Mouse (Mus musculus): ENCODE results near the gene Ccdc163.
"Not testable (repeated sequence)": the region's sequence is repeated elsewhere in the genome, so short reads cannot be mapped to it uniquely, and the experiment has no call there.

The Ccdc163 gene

GRCm38 (mm10) chr4:116708201-116708764 lies at the start of gene Ccdc163, which contains the start of gene Mmachc:
Gene Ccdc163 (plus strand): TSS chr4:116708509.
Gene Mmachc (minus strand): TSS chr4:116708406.
- in situ Hi-C loops (cut with MboI, MseI), result no loop called here

- in situ Hi-C loops (cut with MboI, MseI), result no loop called here
Observed at GRCm38 (mm10) chr4:116659474-116659873, 48.8 kb upstream of the Ccdc163 start.

DNA sequence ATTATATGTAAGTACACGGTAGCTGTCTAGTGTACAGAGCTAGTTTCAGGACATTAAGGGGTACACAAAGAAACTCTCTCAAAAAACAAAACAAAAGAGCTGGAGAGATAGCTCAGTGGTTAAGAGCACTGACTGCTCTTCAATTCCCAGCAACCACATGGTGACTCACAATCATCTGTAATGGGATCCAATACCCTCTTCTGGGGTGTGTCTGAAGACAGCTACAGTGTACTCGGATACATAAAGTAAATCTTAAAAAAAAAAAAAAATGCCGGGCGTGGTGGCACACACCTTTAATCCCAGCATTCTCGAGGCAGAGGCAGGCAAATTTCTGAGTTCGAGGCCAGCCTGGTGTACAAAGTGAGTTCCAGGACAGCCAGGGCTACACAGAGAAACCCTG lies 48.4 kb upstream of the Ccdc163 start:
- in situ Hi-C loops (cut with MboI, MseI), result not testable (repeated sequence)

DNA sequence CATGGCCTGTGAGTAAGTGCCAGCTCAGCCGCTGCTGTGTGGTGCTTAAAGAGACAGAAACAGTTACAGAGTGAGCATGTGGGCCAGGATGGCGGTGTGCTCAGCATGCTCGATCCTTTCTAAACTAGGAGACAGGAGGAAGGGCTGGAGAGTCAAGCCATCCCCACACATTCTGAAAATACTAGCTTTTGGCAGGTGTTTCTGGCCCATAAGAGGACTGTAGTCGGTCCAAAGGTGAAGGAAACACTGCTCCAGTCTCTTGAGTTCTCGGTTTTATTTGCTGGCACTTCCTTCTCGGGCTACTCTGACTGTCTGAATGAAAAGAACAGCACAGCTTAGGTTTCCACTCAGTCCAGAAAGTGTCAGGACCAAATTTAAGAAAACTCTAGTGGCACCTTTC lies 47.5 kb upstream of the Ccdc163 start:
- in situ Hi-C loops (cut with MboI, MseI), result no loop called here

GRCm38 (mm10) chr4:116661998-116662397 lies 46.3 kb upstream of the Ccdc163 start:
- in situ Hi-C loops (cut with MboI, MseI), result no loop called here

GRCm38 (mm10) chr4:116666625-116667024 lies 41.7 kb upstream of the Ccdc163 start:
- in situ Hi-C loops (cut with MboI, MseI), result no loop called here

DNA sequence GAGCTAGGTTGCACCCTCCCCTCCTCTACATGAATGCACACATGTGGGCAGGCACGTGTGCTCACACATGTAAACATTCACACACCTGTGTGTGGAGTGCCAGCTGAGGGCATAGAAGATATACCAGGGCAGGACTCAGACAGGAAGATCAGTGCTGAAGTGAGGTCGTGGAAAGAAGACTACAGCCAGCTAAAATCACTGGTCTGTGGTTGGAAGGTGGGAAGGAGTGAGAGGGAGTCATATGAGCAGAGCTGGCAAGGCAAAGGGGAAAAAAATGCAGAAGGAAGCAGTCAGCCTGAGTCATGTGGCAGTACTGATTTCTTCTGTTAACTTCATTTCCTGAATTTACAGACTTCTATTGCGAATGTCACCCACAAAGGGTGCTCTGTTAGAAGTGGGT lies 40.2 kb upstream of the Ccdc163 start:
- in situ Hi-C loops (cut with MboI, MseI), result no loop called here

DNA sequence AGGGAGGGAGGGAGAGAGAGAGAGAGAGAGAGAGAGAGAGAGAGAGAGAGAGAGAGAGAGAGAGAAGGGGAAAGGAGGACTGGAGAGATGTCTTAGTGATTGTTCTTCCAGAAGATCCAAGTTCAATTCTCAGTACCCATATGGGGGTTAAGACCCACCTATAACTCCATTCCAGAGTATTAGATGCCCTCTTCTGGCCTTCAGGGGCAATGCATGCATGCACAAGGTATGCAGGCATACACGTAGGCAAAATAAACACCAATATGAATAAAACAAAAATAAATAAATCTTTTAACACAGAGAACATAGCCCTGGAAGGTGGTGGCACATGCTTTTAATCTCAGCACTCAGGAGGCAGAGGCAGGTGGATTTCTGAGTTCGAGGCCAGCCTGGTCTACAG lies 39.0 kb upstream of the Ccdc163 start:
- in situ Hi-C loops (cut with MboI, MseI), result no loop called here

DNA sequence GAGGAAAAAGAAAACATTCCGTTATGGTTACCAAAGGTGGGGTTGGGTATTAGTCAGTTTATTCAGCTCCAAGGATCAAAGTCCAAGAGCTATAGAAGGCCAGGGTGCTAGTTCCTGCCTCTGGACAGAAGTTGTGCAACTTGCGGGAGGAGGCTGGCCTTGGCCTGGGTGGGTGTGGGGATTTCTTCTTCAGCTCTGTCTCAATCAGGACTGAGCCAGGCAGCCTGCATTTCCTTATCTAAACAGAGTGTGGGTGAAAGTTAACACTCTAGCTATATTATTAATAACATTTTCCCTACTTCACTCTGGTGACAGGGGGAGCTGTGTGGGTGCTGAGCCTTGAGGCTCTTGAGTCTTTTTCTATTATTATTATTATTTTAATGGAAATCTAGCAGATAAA lies 35.5 kb upstream of the Ccdc163 start:
- in situ Hi-C loops (cut with MboI, MseI), result no loop called here

GRCm38 (mm10) chr4:116674761-116675160 lies 33.5 kb upstream of the Ccdc163 start:
- in situ Hi-C loops (cut with MboI, MseI), result not testable (repeated sequence)

DNA sequence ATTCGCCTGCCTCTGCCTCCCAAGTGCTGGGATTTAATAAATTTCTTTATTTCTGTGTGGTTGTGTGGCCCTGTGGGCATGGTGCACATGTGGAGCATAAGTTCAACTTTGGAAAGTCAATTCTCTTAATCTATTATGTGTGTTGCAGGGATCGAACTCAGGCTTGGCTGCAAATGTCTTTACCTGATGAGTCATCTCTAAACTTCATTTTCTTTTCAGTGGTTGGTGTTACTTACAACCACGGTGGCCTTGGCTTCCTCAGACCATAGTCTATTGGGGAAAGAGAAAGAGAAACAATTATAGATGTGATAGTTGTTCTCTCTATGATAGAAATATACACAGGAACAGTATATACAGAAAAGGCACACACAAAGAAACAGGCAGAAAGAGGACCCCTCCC lies 32.3 kb upstream of the Ccdc163 start:
- in situ Hi-C loops (cut with MboI, MseI), result no loop called here

DNA sequence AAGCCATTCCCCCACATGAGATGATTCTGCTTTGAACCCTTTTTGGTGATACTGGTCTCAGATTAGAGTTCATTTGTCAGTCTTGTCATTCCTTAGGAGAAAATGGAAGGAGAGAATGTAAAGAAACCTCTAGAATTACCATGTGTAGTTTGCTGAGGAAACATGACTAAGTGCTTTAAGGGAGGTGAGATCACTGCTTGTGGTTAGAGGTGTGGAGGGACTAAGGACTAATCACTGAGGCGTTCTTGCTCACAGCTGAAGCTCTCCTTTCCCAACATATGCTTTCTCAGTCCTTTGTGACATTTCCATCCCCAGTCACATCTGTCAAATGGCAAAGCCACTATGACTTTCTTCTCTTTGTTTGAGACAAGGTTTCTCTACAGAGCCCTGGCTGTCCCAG lies 30.5 kb upstream of the Ccdc163 start:
- in situ Hi-C loops (cut with MboI, MseI), result no loop called here

GRCm38 (mm10) chr4:116679141-116679540 lies 29.2 kb upstream of the Ccdc163 start:
- in situ Hi-C loops (cut with MboI, MseI), result no loop called here

DNA sequence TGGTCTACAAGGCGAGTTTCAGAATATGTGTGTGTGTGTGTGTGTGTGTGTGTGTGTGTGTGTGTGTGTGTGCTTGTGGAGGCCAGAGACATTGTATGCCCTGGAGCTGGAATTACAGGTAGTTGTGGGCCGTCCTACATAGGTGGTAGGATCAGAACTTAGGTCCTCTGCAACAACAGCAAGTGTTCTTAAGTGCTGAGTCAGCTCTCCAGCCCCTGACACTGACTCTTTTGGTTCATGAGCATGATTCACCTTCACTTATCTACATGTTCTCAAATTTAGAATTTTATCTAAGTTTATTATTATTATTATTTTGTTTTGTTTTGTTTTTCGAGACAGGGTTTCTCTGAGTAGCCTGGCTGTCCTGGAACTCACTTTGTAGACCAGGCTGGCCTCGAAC lies 27.8 kb upstream of the Ccdc163 start:
- in situ Hi-C loops (cut with MboI, MseI), result not testable (repeated sequence)

DNA sequence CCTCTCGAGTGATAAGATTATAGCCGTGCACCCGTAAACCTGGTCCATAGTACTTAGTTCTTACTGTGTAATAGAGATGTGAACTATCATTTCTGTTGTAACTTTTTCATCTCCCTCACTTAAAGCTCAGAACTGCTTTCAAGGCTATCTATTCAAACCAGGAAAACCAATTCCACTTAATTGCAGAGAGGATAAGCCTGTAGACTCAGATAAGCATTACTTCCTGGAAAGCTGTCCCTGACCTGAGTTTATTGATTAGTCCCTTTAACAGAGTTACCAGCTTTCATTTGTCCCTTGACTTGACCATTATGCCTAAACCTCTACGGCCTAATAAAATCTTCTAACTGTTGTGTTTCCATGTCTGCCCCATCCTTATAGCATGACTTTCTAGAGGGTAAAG lies 24.4 kb upstream of the Ccdc163 start:
- in situ Hi-C loops (cut with MboI, MseI), result no loop called here

DNA sequence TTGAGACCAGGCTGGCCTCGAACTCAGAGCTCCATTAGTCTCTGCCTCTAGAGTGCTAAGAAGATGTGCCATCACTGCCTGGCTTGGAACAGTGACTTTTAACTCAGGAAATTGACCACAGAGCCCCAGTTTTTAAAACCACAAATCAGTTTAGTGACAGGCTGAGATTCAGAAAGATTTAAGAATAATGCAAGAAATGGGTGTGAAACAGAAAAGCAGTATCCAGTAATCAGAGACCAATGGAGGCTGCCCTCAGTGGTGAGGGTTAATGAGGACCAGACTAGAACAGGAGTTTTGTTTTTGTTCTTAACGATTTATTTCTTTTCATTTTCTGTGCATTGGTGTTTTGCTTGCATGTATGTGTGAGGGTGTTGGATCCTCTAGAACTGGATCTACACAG lies 23.6 kb upstream of the Ccdc163 start:
- in situ Hi-C loops (cut with MboI, MseI), result no loop called here

GRCm38 (mm10) chr4:116685402-116686061 lies 22.8 kb upstream of the Ccdc163 start, which contains the start of gene Prdx1:
Gene Prdx1 (plus strand): TSS chr4:116685544.
- in situ Hi-C loops (cut with MboI, MseI), result no loop called here

DNA sequence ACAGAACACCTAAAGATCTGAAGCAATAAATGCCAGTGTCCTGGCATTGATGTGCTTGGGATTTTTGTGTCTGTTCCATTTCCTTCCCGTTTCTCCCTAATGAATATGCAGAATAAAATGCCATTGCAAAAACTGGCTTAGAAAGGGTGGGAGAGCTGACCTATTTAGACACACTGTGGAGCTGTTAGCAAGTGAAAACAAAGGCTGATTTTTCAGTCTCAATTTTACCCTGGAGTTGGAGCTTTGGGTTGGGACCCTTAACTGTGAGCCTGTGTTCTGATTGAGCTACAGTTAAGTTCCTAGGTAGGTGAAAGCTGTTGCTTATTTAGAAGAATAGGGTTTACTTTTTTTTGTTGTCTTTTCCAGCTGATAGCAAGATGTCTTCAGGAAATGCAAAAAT lies 21.3 kb upstream of the Ccdc163 start:
- in situ Hi-C loops (cut with MboI, MseI), result no loop called here

DNA sequence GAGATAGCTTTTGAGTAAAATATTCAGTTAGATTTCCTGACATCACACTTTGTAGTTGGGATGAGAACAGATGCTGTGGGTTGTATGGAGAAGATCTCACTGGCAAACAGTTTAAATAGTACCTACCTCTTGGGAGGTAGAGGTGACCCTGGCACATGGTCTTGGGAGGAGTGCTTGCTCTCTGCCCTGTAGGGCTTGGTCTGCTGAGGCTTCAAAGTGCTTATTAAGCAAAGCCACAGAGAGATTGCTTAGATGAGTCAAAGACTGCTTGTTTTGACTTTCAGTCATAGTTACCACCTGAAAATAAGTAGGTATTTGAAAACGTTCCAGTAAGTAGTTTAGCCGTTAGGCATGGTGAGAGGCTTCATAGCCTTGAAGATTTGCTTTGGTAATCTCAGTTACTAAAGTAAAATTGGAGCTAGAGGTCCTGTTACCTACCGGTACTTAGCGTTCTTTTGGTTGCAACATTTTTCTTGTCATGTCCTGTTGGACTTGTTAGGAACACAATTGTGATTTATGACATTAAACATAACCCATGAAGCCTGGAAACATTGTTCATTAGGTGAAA lies 18.9 kb upstream of the Ccdc163 start:
- in situ Hi-C loops (cut with MboI, MseI), result no loop called here

DNA sequence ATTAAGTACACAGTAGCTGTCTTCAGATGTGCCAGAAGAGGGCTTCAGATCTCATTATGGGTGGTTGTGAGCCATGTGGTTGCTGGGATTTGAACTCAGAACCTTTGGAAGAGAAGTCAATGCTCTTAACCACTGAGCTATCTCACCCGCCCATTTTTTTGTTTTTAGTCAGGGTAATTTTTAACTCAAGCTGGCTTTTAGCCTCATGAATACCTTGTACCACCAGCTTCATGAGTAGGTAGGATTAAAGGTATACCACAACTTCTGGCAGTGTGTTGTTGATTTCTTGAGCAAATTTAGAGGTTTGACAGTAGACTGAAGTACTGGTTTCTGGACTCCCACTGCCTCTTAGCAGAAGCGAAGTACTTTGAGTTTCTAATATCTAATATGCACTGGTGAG lies 16.2 kb upstream of the Ccdc163 start:
- in situ Hi-C loops (cut with MboI, MseI), result no loop called here

DNA sequence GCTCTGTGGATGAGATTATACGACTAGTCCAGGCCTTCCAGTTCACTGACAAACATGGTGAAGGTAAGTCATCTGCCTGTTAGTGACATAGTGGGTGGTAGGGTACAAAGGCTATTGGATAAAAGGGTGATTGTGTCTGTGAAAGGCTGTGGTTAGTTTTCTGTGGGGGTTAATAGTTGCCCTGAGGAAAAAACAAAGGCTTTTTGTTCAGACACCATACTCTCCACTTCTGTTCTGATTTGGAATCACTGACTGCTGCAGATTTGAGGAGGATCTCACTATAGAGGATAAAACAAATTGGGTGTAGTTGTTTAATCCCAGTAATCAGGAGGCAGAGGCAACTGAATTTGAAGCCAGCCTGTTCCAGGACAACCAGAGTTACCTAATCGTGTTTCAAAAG lies 14.5 kb upstream of the Ccdc163 start:
- in situ Hi-C loops (cut with MboI, MseI), result no loop called here

GRCm38 (mm10) chr4:116698693-116699342 lies 9.5 kb upstream of the Ccdc163 start:
- in situ Hi-C loops (cut with MboI, MseI), result no loop called here

- in situ Hi-C loops (cut with MboI, MseI), result no loop called here
Observed at GRCm38 (mm10) chr4:116700964-116701363, 7.3 kb upstream of the Ccdc163 start.

All from T-helper 2 cell (primary cell).